Mouse (Mus musculus) heart, embryonic 16.5 days (tissue): ENCODE results near the gene Tmem220. TPM values are rescaled to one million over a fixed set of nuclear protein-coding genes. Genes with fewer than 3 reads are reported as not detected.

ENCODE experiments used
- ATAC-seq: fragments of 200-750 bp; cut with Nextera tagmentation; replicated peaks from 2 replicates; pipeline ENCODE4 v1.8.0; 2017; ENCODE audit warnings: moderate number of reproducible peaks; ENCODE audit not compliant: insufficient read depth, low FRiP score; ENCODE audit errors: extremely low read depth
- H3K27ac ChIP-seq: fragments of 300-500 bp; sonication (generic); 2 replicates; pipeline ENCODE4 v1.5.1; 2014; ENCODE audit warnings: mild to moderate bottlenecking, low read length, control low read depth, moderate library complexity
- H3K27me3 ChIP-seq: fragments of 300-500 bp; sonication (generic); 2 replicates; pipeline ENCODE4 v1.6.1; 2014; ENCODE audit warnings: low read length, mixed read lengths; ENCODE audit not compliant: control insufficient read depth, insufficient read depth
- H3K36me3 ChIP-seq: fragments of 300-500 bp; sonication (generic); 2 replicates; pipeline ENCODE4 v1.6.1; 2014; ENCODE audit not compliant: control insufficient read depth, insufficient read depth
- H3K4me1 ChIP-seq: fragments of 300-500 bp; sonication (generic); 2 replicates; pipeline ENCODE4 v1.6.1; 2014; ENCODE audit warnings: low read length, mixed read lengths; ENCODE audit not compliant: control insufficient read depth, insufficient read depth
- H3K4me2 ChIP-seq: fragments of 300-500 bp; sonication (generic); 2 replicates; pipeline ENCODE4 v1.6.1; 2014; ENCODE audit warnings: low read depth, mild to moderate bottlenecking, control low read depth, low read length
- H3K4me3 ChIP-seq: fragments of 300-500 bp; sonication (generic); 2 replicates; pipeline ENCODE4 v1.5.1; 2014; ENCODE audit warnings: mild to moderate bottlenecking, control low read depth, low read length
- H3K9ac ChIP-seq: fragments of 300-500 bp; sonication (generic); 2 replicates; pipeline ENCODE4 v1.6.1; 2014; ENCODE audit warnings: low read length, control low read depth
- H3K9me3 ChIP-seq: fragments of 300-500 bp; sonication (generic); replicated peaks from 2 replicates; pipeline ENCODE4 v1.6.1; 2016; ENCODE audit warnings: low read length; ENCODE audit not compliant: control insufficient read depth
- WGBS: fragments of 180-500 bp; shearing (Covaris S2); extraction: QIAGEN DNeasy Blood & Tissue Kit; methylation state at CpG from one replicate; pipeline ENCODE4 v1.1.7; 2014; 5-methylcytosine and 5-hydroxymethylcytosine counted together
- polyA plus RNA-seq: library from polyadenylated mRNA; unstranded; fragments of >200 nt; fragmentation: Nextera tagmentation; extraction: Ambion mirVana; gene quantifications from 2 replicates; pipeline ENCODE4 v1.2.1, GENCODE M21; 2015

Gene Tmem220
- polyA plus RNA-seq, 1 experiment from 2014 or later, result 1.5 TPM

DNA sequence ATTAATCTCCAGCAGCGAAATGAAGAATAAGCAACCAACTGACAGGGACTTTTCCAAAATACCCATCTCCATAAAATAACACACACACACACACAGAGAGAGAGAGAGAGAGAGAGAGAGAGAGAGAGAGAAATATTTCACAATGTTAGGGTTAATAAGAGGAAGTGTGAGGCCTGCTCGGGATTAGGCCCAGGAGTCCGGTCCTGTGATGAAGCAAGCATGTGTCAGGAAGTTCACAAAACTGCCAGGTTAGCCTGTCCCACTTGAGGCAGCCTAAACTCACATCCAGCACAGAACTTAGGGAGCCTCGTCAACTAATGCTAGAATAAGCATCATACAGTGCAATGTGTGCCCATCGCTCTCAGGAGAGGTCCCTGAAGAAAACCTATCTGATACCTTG lies 22.2 kb downstream of the Tmem220 start:
- no peak overlapping the region for H3K4me3 ChIP-seq
- no peak overlapping the region for H3K9ac ChIP-seq
- ATAC-seq, result no peak
- WGBS, result 88% methylated on average over 5 of the region's 5 CpGs
- H3K4me2 ChIP-seq, result no peak overlapping the region
- H3K27ac ChIP-seq, result no peak overlapping the region
- peaks cover 9% of the 10 kb centered on the region for H3K4me1 ChIP-seq
- no peaks in the 10 kb centered on the region for H3K9me3 ChIP-seq
- no peaks in the 10 kb centered on the region for H3K27me3 ChIP-seq
- H3K36me3 ChIP-seq, result peaks cover 9% of the 10 kb centered on the region; the same call in 1 of the 2 replicates

DNA sequence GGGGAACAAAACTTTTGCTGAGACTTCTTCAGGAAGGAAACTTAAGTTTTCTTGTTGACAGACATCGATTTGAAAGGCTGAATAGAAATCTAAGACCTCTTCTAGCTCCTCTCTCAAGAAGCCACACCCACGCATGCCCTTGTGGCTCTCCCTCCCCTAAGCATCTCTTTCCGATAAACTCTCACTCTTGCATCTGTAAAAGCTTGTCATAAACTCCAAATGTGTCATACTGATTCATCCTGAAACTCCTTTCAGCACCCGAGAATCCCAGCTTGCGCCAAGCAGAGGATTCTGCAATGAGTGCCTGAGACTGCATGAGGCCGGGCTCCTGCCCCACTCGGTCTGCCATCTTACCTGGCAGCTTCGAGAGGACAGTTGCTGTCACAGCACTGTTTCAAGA lies 23.5 kb downstream of the Tmem220 start:
- no peak for ATAC-seq
- H3K9ac ChIP-seq, result no peak overlapping the region
- H3K9me3 ChIP-seq, result no peaks in the 10 kb centered on the region
- no peak overlapping the region for H3K4me2 ChIP-seq
- 73% methylated on average over 8 of the region's 8 CpGs for WGBS
- H3K27ac ChIP-seq, result no peak overlapping the region
- H3K27me3 ChIP-seq, result no peaks in the 10 kb centered on the region
- H3K4me1 ChIP-seq, result peaks cover 14% of the 10 kb centered on the region
- peaks cover 9% of the 10 kb centered on the region; the same call in 1 of the 2 replicates for H3K36me3 ChIP-seq
- no peak overlapping the region for H3K4me3 ChIP-seq

DNA sequence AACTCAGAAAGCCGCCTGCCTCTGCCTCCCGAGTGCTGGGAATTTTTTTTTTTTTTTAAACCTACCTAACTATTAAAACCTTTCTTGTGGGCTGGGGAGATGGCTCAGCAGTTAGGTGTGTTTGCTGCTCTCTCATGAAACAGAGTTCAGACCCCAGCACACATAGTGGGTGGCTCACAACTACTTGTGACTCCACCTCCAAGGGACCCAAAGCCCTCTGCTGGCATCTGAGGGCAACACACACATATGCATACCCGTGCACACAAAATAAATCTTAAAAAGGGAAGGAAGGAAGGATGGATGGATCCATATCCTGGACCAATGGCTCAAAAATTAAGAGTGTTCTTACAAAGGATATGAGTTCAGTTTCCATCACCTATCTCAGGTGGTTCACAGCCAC lies 24.3 kb downstream of the Tmem220 start:
- ATAC-seq, result no peak
- no peaks in the 10 kb centered on the region for H3K9me3 ChIP-seq
- no peaks in the 10 kb centered on the region for H3K27me3 ChIP-seq
- 86% methylated on average over 3 of the region's 3 CpGs for WGBS
- H3K36me3 ChIP-seq, result peaks cover 9% of the 10 kb centered on the region; the same call in 1 of the 2 replicates
- H3K4me1 ChIP-seq, result peaks cover 18% of the 10 kb centered on the region
- H3K27ac ChIP-seq, result no peak overlapping the region
- H3K4me3 ChIP-seq, result no peak overlapping the region
- H3K4me2 ChIP-seq, result no peak overlapping the region
- no peak overlapping the region for H3K9ac ChIP-seq

DNA sequence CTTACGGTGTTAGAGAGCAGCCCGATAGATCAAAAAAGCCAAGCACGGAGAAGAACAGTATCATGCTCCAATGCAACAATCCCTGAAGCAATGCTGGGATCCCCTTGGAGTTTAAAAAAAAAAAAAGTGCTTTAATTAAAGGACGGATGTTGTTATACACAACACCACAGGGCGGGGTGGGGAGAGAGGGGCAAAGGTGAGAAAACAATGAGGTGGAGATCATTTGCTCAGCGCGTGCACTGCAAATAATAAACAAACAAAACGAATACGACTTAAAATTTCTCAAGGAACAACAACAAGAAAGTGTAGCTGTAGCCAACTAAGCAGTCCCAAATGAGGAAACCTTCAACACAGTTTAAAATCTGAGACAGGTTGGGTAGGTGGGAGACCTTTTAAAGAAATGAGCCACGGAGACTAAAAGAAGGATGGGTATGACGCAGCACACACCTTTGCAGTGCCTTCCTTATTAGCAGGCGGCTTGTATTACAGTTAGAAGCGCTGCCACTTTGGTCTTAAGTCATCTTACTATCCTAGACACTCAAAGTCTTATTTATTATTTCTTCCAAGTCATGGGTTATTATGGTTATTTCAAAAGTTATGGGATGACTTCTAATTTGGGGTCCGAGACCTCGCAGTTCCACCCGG lies 26.8 kb downstream of the Tmem220 start:
- peak overlapping the region; percentile 92 for H3K27ac ChIP-seq
- H3K4me1 ChIP-seq, result peaks cover 18% of the 10 kb centered on the region
- 10% methylated on average over 16 of the region's 16 CpGs for WGBS
- H3K4me2 ChIP-seq, result peak overlapping the region; percentile 78
- no peaks in the 10 kb centered on the region for H3K9me3 ChIP-seq
- no peak; the same call in 1 of the 2 replicates for ATAC-seq
- H3K9ac ChIP-seq, result peak overlapping the region; percentile 89
- peaks cover 16% of the 10 kb centered on the region for H3K36me3 ChIP-seq
- no peaks in the 10 kb centered on the region for H3K27me3 ChIP-seq
- H3K4me3 ChIP-seq, result peak overlapping the region; percentile 85

DNA sequence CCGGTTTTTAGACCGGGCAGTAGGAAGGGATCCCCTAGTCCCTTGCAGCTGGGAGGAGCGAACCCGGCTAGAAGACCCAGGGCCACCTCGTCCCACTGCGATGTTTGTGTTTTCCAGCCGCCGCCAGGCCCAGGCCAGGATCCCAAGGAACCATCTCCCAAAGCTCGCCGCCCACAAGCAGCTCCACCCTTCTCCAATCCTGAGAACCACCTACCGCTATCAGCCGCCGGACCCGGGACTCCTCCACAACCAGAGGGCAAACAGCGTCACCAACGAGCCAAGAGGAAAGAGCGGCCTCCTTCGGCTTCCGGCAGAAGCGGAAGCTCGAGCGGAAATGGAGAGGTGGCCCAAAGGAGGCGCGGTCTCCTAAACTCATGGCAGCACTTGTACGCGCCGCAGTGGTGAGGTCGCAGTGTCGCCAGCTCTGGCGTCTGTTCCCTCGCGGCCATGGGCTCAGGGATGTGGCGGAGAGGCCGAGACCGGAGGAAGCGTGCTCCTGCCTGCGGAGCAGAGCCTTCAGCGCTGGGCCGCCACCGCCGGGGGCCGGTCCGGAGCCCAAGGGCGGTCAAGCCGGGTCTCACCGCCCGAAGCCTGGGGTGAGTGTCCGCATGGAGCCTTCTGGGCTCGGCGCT lies 27.5 kb downstream of the Tmem220 start, which contains the start of the genes Adprm and Sco1:
Gene Adprm, minus strand, starts transcription at position 274 of the 632 bp plus-strand sequence.
Gene Sco1, plus strand, starts transcription at position 350 of the 632 bp plus-strand sequence.
- peaks cover 18% of the 10 kb centered on the region for H3K4me1 ChIP-seq
- no peaks in the 10 kb centered on the region for H3K9me3 ChIP-seq
- H3K9ac ChIP-seq, result peak within 1 kb of the TSS; percentile 89
- no peaks in the 10 kb centered on the region for H3K27me3 ChIP-seq
- peak within 1 kb of the TSS; percentile 85 for H3K4me3 ChIP-seq
- H3K27ac ChIP-seq, result peak within 1 kb of the TSS; percentile 92
- H3K36me3 ChIP-seq, result peaks cover 17% of the 10 kb centered on the region
- under 1% methylated on average over 50 of the region's 50 CpGs for WGBS
- H3K4me2 ChIP-seq, result peak within 1 kb of the TSS; percentile 78
- peak; percentile 94 for ATAC-seq

DNA sequence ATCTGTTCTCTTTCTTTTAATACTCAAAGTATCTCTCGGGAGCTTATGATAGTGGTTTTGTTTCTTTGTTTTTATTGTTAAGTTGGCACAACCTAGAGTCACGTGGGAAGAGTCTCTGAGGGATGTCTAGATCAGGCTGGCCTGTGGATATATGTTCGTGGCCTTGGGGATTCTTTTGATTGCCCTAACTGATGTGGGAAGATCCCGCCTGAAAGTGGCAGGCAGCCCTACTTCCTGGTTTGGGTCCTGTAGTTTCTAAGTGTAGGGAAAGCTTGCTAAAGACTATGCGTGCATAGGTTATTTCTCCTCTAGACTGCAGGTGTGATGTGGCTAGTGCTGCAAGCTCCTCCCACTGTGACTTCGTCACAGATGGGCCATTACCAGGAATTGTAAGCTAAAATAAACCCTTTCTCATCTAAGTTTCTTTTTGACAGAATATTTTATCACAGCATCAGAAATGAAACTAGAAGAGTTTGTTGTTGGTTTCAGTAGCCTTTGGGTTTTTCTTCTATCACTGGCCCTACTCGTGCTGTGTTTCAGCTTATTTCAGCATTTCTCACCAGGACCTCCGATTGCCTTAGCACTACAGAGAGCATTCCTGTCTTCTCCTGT lies 29.9 kb downstream of the Tmem220 start:
- Histone ChIP-seq H3K4me2 (no peak overlapping the region), H3K9ac (no peak overlapping the region), H3K4me3 (no peak overlapping the region), H3K36me3 (peaks cover 30% of the 10 kb centered on the region), H3K27me3 (no peaks in the 10 kb centered on the region), H3K27ac (no peak overlapping the region), H3K4me1 (peaks cover 13% of the 10 kb centered on the region), H3K9me3 (no peaks in the 10 kb centered on the region)
- ATAC-seq, result no peak
- WGBS, result 86% methylated on average over 8 of the region's 8 CpGs

DNA sequence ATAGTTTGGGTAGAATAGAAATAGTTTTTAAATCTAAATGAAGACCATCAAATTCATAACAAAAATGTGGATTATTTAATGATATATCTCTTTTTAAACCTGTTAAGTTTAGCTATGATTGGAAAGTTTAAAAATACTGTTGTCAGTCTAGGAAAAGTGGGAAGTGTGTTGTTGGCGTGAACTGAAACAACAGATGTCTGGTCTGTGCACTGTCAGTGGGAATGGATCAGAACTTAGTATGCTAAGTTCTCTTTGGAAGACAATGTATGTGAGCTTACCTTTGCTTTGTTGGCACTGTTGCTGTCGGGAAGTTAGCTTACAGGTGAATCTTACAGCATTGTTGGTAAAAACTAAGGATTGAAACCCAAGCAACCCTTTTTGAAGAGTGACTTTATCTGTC lies 36.4 kb downstream of the Tmem220 start:
- H3K4me1 ChIP-seq, result no peaks in the 10 kb centered on the region
- H3K36me3 ChIP-seq, result peaks cover 42% of the 10 kb centered on the region
- H3K27ac ChIP-seq, result no peak overlapping the region
- H3K4me3 ChIP-seq, result no peak overlapping the region
- H3K27me3 ChIP-seq, result no peaks in the 10 kb centered on the region
- no peak overlapping the region for H3K4me2 ChIP-seq
- no peak overlapping the region for H3K9ac ChIP-seq
- H3K9me3 ChIP-seq, result no peaks in the 10 kb centered on the region
- no peak for ATAC-seq
- 98% methylated on average over 2 of the region's 2 CpGs for WGBS

DNA sequence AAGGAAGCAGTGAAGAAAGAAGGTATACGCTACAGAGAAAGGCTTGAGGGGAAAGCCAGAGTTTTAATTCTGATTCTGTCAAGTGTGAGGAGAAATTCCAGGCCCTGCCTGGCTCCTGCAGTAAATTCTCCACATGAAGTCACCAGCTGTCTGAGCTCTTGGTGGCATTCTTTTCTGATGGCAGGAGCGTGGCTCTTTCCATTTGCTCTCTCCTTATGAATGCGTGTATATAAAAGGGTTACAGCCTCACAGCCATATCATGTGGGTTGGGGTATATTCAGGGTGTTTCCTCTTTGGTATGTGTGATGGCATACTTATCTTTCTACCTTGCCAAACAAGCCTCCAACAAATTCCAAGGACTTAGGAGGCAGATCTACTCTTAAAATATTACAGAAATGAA lies 37.8 kb downstream of the Tmem220 start:
- ATAC-seq, result no peak
- H3K36me3 ChIP-seq, result peaks cover 35% of the 10 kb centered on the region

DNA sequence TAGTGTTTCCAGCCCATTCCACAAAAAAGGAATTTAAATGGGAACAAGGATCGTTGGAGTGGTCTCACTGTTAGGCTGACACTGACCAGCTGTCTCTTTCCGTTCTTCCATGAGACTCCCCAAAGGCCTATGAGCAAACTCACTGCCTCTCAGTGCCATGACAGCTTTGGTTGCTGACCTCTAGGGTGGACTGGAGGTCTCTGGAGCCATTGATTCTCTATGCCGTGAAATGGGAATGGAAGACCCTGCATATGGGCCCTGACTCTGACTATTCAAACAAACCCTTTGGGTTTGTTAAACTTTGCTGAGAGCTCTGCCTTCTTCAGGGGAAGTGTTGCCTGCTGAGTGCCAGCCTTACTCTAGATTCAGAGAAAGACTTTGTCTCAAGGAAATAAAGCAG lies 42.8 kb downstream of the Tmem220 start:
- Histone ChIP-seq H3K9me3 (no peaks in the 10 kb centered on the region), H3K27ac (no peak overlapping the region), H3K4me3 (no peak overlapping the region), H3K4me1 (no peaks in the 10 kb centered on the region), H3K9ac (no peak overlapping the region), H3K27me3 (no peaks in the 10 kb centered on the region), H3K4me2 (no peak overlapping the region), H3K36me3 (peaks cover 15% of the 10 kb centered on the region)
- 79% methylated on average over 3 of the region's 3 CpGs for WGBS
- no peak for ATAC-seq

More for the DNA sequence above, 37.8 kb downstream of the Tmem220 start:
- 76% methylated on average over 3 of the region's 3 CpGs for WGBS
- H3K9me3 ChIP-seq, result no peaks in the 10 kb centered on the region
- H3K9ac ChIP-seq, result no peak overlapping the region
- H3K27me3 ChIP-seq, result no peaks in the 10 kb centered on the region
- H3K4me1 ChIP-seq, result no peaks in the 10 kb centered on the region
- H3K27ac ChIP-seq, result no peak overlapping the region
- H3K4me3 ChIP-seq, result no peak overlapping the region
- no peak overlapping the region for H3K4me2 ChIP-seq
